Mouse (Mus musculus): ENCODE measurements around the gene Id1. TPM values are rescaled to one million over a fixed set of nuclear protein-coding genes. Genes with fewer than 3 reads are reported as not detected.

Id1 gene
- polyA plus RNA-seq, 1 experiment: 53.5 TPM

- no peaks in the 10 kb centered on the region for H3K36me3 ChIP-seq (ENCODE audit: control insufficient read depth, insufficient read depth, low read length)
- H3K27ac ChIP-seq (ENCODE audit: insufficient read depth, low read length): no peak overlapping the region
- 89% methylated on average over 6 of the region's 6 CpGs for WGBS
- H3K4me1 ChIP-seq (ENCODE audit: control insufficient read depth, insufficient read depth, insufficient read length): no peaks in the 10 kb centered on the region
- no peak overlapping the region for H3K4me3 ChIP-seq (ENCODE audit: extremely low read depth, insufficient read depth, insufficient read length)
- TF ChIP-seq CTCF (IDR thresholded peaks at IDR 0.05; ENCODE audit: extremely low read depth, insufficient read depth, insufficient read length, insufficient replicate concordance): no peak
- no peak for TF ChIP-seq POLR2A (IDR thresholded peaks at IDR 0.05; ENCODE audit: low read depth, low read length)
- no peak for DNase-seq (ENCODE audit: low read depth in 1 of 2, low spot score in 2 of 2)
- no peaks in the 10 kb centered on the region for H3K27me3 ChIP-seq (ENCODE audit: control insufficient read depth, insufficient read depth, low read length)
Observed at GRCm38 (mm10) chr2:152718076-152718475, 18.0 kb upstream of the Id1 start.

- no peak for DNase-seq (ENCODE audit: low read depth in 1 of 2, low spot score in 2 of 2)
- Histone ChIP-seq H3K27me3 (ENCODE audit: control insufficient read depth, insufficient read depth, low read length) (peaks cover 7% of the 10 kb centered on the region), H3K4me3 (ENCODE audit: extremely low read depth, insufficient read depth, insufficient read length) (no peak overlapping the region), H3K27ac (ENCODE audit: insufficient read depth, low read length) (no peak overlapping the region), H3K36me3 (ENCODE audit: control insufficient read depth, insufficient read depth, low read length) (no peaks in the 10 kb centered on the region), H3K4me1 (ENCODE audit: control insufficient read depth, insufficient read depth, insufficient read length) (0 out of 2 replicates have a peak, but pooled peaks cover 7% of the 10 kb centered on the region)
- no peak for TF ChIP-seq POLR2A (IDR thresholded peaks at IDR 0.05; ENCODE audit: low read depth, low read length)
- TF ChIP-seq CTCF (IDR thresholded peaks at IDR 0.05; ENCODE audit: extremely low read depth, insufficient read depth, insufficient read length, insufficient replicate concordance): no peak
- WGBS: 4% methylated on average over 37 of the region's 37 CpGs
Observed at GRCm38 (mm10) chr2:152723651-152724331, 12.3 kb upstream of the Id1 start.

DNA sequence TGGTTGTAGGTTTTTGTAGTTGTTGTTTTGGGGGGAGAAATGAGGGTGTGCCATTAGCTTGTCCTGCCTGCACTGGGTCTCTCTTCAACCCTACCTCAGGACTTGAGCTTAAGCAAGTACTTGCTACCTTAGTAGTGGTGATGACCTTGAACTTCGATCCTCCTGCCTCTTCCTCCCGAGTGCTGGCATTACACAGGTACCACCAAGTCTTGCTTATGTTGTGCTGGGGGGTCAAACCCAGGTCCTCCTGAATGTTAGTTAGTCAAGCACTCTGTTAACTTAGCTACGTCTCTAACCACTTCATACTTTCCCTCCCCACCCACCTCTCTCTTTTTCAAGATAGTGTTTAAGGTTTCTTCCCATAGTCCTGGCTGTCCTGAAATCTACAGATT, 11.7 kb upstream of the Id1 start:
- Histone ChIP-seq H3K4me3 (ENCODE audit: extremely low read depth, insufficient read depth, insufficient read length) (no peak overlapping the region), H3K27ac (ENCODE audit: insufficient read depth, low read length) (no peak overlapping the region), H3K27me3 (ENCODE audit: control insufficient read depth, insufficient read depth, low read length) (peaks cover 7% of the 10 kb centered on the region), H3K4me1 (ENCODE audit: control insufficient read depth, insufficient read depth, insufficient read length) (0 out of 2 replicates have a peak, but pooled peaks cover 7% of the 10 kb centered on the region), H3K36me3 (ENCODE audit: control insufficient read depth, insufficient read depth, low read length) (no peaks in the 10 kb centered on the region)
- WGBS: 91% methylated on average over 3 of the region's 3 CpGs
- no peak for DNase-seq (ENCODE audit: low read depth in 1 of 2, low spot score in 2 of 2)
- TF ChIP-seq CTCF (IDR thresholded peaks at IDR 0.05; ENCODE audit: extremely low read depth, insufficient read depth, insufficient read length, insufficient replicate concordance): no peak
- no peak for TF ChIP-seq POLR2A (IDR thresholded peaks at IDR 0.05; ENCODE audit: low read depth, low read length)

GRCm38 (mm10) chr2:152725178-152725750, 10.8 kb upstream of the Id1 start:
- no peak overlapping the region for H3K4me3 ChIP-seq (ENCODE audit: extremely low read depth, insufficient read depth, insufficient read length)
- no peaks in the 10 kb centered on the region for H3K36me3 ChIP-seq (ENCODE audit: control insufficient read depth, insufficient read depth, low read length)
- no peak for TF ChIP-seq CTCF (IDR thresholded peaks at IDR 0.05; ENCODE audit: extremely low read depth, insufficient read depth, insufficient read length, insufficient replicate concordance)
- no peak for TF ChIP-seq POLR2A (IDR thresholded peaks at IDR 0.05; ENCODE audit: low read depth, low read length)
- H3K4me1 ChIP-seq (ENCODE audit: control insufficient read depth, insufficient read depth, insufficient read length): 0 out of 2 replicates have a peak, but pooled peaks cover 7% of the 10 kb centered on the region
- no peak overlapping the region for H3K27ac ChIP-seq (ENCODE audit: insufficient read depth, low read length)
- 87% methylated on average over 15 of the region's 15 CpGs for WGBS
- peaks cover 7% of the 10 kb centered on the region for H3K27me3 ChIP-seq (ENCODE audit: control insufficient read depth, insufficient read depth, low read length)
- DNase-seq (ENCODE audit: low read depth in 1 of 2, low spot score in 2 of 2): no peak

- DNase-seq (ENCODE audit: low read depth in 1 of 2, low spot score in 2 of 2): no peak
- H3K27ac ChIP-seq (ENCODE audit: insufficient read depth, low read length): no peak overlapping the region
- TF ChIP-seq CTCF (IDR thresholded peaks at IDR 0.05; ENCODE audit: extremely low read depth, insufficient read depth, insufficient read length, insufficient replicate concordance): no peak
- TF ChIP-seq POLR2A (IDR thresholded peaks at IDR 0.05; ENCODE audit: low read depth, low read length): no peak
- no peaks in the 10 kb centered on the region for H3K36me3 ChIP-seq (ENCODE audit: control insufficient read depth, insufficient read depth, low read length)
- H3K4me3 ChIP-seq (ENCODE audit: extremely low read depth, insufficient read depth, insufficient read length): no peak overlapping the region
- WGBS: 92% methylated on average over 6 of the region's 6 CpGs
- peaks cover 7% of the 10 kb centered on the region for H3K27me3 ChIP-seq (ENCODE audit: control insufficient read depth, insufficient read depth, low read length)
- H3K4me1 ChIP-seq (ENCODE audit: control insufficient read depth, insufficient read depth, insufficient read length): 0 out of 2 replicates have a peak, but pooled peaks cover 7% of the 10 kb centered on the region
Observed at GRCm38 (mm10) chr2:152726213-152726612, 9.8 kb upstream of the Id1 start.

- TF ChIP-seq POLR2A (IDR thresholded peaks at IDR 0.05; ENCODE audit: low read depth, low read length) (no peak), CTCF (IDR thresholded peaks at IDR 0.05; ENCODE audit: extremely low read depth, insufficient read depth, insufficient read length, insufficient replicate concordance) (no peak)
- Histone ChIP-seq H3K4me1 (ENCODE audit: control insufficient read depth, insufficient read depth, insufficient read length) (0 out of 2 replicates have a peak, but pooled peaks cover 7% of the 10 kb centered on the region), H3K27me3 (ENCODE audit: control insufficient read depth, insufficient read depth, low read length) (peaks cover 7% of the 10 kb centered on the region), H3K27ac (ENCODE audit: insufficient read depth, low read length) (no peak overlapping the region; the same call in 1 of the 2 replicates), H3K4me3 (ENCODE audit: extremely low read depth, insufficient read depth, insufficient read length) (no peak overlapping the region), H3K36me3 (ENCODE audit: control insufficient read depth, insufficient read depth, low read length) (no peaks in the 10 kb centered on the region)
- no peak for DNase-seq (ENCODE audit: low read depth in 1 of 2, low spot score in 2 of 2)
- WGBS: 55% methylated on average over 6 of the region's 6 CpGs
Observed at GRCm38 (mm10) chr2:152726751-152727335, 9.2 kb upstream of the Id1 start.
